ENCODE assay signal across 14 mouse cellular contexts in the genomic region with DNA sequence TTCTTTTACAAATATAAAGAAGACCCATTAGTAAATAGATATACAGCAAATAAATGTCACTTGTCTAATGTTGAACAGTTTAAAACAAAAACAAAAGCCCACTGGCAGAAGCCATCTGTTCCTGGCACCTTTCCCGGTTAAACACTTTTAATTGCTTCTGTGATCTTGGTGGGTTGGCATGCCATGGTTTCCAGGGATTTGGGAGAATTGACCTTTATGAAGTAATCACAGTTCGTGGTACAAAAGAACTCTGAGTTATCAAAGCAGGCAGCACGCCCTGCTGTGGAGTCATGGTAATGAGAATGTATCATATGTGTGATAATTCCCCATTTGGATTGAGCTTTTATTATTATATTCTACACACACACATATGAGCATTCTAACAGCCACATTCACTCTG.
DNase-seq lines count a peak whose midpoint lies in the region; ATAC-seq and TF ChIP-seq lines count a peak whose summit lies in the region.
"Had no signal": no experiment of that assay in that cellular context is flagged by ENCODE, and none has a peak within 500 bp of the region (broad histone marks: within the 10 kb centered on the region; RNA-seq: fewer than 3 reads in every experiment).

No protein-coding gene starts in this region.

- H3K4me2 ChIP-seq in hindbrain, postnatal 0 days (ENCODE audit: low read depth, low read length), result no peak overlapping the region
- H3K4me2 ChIP-seq in hindbrain, embryonic 12.5 days (replicated peaks), result no peak overlapping the region
- no peak overlapping the region for H3K4me2 ChIP-seq in forebrain, embryonic 13.5 days
- no peak overlapping the region for H3K4me2 ChIP-seq in neural tube, embryonic 15.5 days
- H3K4me2 ChIP-seq: embryonic facial prominence, embryonic 13.5 days had no signal

- H3K4me1 ChIP-seq in hindbrain, postnatal 0 days (ENCODE audit: insufficient read depth, low read length), result 0 out of 2 replicates have a peak, but pooled peaks cover 6% of the 10 kb centered on the region
- no peaks in the 10 kb centered on the region for H3K4me1 ChIP-seq in hindbrain, embryonic 12.5 days
- H3K4me1 ChIP-seq in forebrain, embryonic 13.5 days, result peaks cover 7% of the 10 kb centered on the region; the same call in 1 of the 2 replicates
- no peaks in the 10 kb centered on the region for H3K4me1 ChIP-seq in thymus, adult 2 months (replicated peaks; ENCODE audit: control insufficient read depth, insufficient read depth, low read length)
- H3K4me1 ChIP-seq in neural tube, embryonic 15.5 days, result no peaks in the 10 kb centered on the region
- H3K4me1 ChIP-seq: embryonic facial prominence, embryonic 13.5 days had no signal

- no peak overlapping the region for H3K9ac ChIP-seq in hindbrain, postnatal 0 days (replicated peaks; ENCODE audit: low read length)
- H3K9ac ChIP-seq in hindbrain, embryonic 12.5 days, result no peak overlapping the region
- no peak overlapping the region for H3K9ac ChIP-seq in forebrain, embryonic 13.5 days
- no peak overlapping the region for H3K9ac ChIP-seq in neural tube, embryonic 15.5 days (replicated peaks)
- H3K9ac ChIP-seq: embryonic facial prominence, embryonic 13.5 days had no signal

- H3K27me3 ChIP-seq in hindbrain, postnatal 0 days (ENCODE audit: insufficient read depth, low read length), result no peaks in the 10 kb centered on the region
- no peaks in the 10 kb centered on the region for H3K27me3 ChIP-seq in hindbrain, embryonic 12.5 days
- H3K27me3 ChIP-seq in forebrain, embryonic 13.5 days, result 0 out of 2 replicates have a peak, but pooled peaks cover 2% of the 10 kb centered on the region
- H3K27me3 ChIP-seq in thymus, adult 2 months (ENCODE audit: control insufficient read depth, insufficient read depth, low read length), result no peaks in the 10 kb centered on the region
- no peaks in the 10 kb centered on the region for H3K27me3 ChIP-seq in neural tube, embryonic 15.5 days (replicated peaks)
- H3K27me3 ChIP-seq: embryonic facial prominence, embryonic 13.5 days had no signal

- 25% methylated on average over 3 of the region's 3 CpGs for WGBS in hindbrain, postnatal 0 days
- WGBS in hindbrain, embryonic 12.5 days, result 74% methylated on average over 3 of the region's 3 CpGs
- 26% methylated on average over 3 of the region's 3 CpGs for WGBS in forebrain, embryonic 13.5 days
- WGBS in thymus, adult 2 months, result 87% methylated on average over 3 of the region's 3 CpGs
- 30% methylated on average over 3 of the region's 3 CpGs for WGBS in neural tube, embryonic 15.5 days

- TF ChIP-seq CTCF in hindbrain, postnatal 0 days (IDR thresholded peaks at IDR 0.05; ENCODE audit: low read depth), result no peak
- no peak for TF ChIP-seq CTCF in brain, embryonic 14.5 days (IDR thresholded peaks at IDR 0.05; ENCODE audit: borderline replicate concordance, extremely low read depth, insufficient read depth, insufficient read length)
- TF ChIP-seq CTCF in thymus, adult 2 months (IDR thresholded peaks at IDR 0.05; ENCODE audit: borderline replicate concordance, control insufficient read depth, extremely low read depth, insufficient read depth, low read length, poor library complexity), result no peak

- H3K36me3 ChIP-seq in hindbrain, postnatal 0 days (ENCODE audit: insufficient read depth, low read length), result no peaks in the 10 kb centered on the region
- H3K36me3 ChIP-seq in hindbrain, embryonic 12.5 days, result no peaks in the 10 kb centered on the region
- H3K36me3 ChIP-seq in forebrain, embryonic 13.5 days (ENCODE audit: poor library complexity, severe bottlenecking), result no peaks in the 10 kb centered on the region
- no peaks in the 10 kb centered on the region for H3K36me3 ChIP-seq in thymus, adult 2 months (ENCODE audit: control insufficient read depth, insufficient read depth, low read length)
- H3K36me3 ChIP-seq in neural tube, embryonic 15.5 days, result no peaks in the 10 kb centered on the region
- H3K36me3 ChIP-seq: embryonic facial prominence, embryonic 13.5 days had no signal

- no peak overlapping the region for H3K27ac ChIP-seq in hindbrain, postnatal 0 days
- no peak overlapping the region for H3K27ac ChIP-seq in hindbrain, embryonic 12.5 days
- no peak overlapping the region for H3K27ac ChIP-seq in forebrain, embryonic 13.5 days
- H3K27ac ChIP-seq in thymus, adult 2 months (ENCODE audit: control insufficient read depth, insufficient read depth, low read length), result no peak overlapping the region
- no peak overlapping the region for H3K27ac ChIP-seq in neural tube, embryonic 15.5 days (replicated peaks)
- H3K27ac ChIP-seq: embryonic facial prominence, embryonic 13.5 days had no signal

- TF ChIP-seq POLR2A in brain, embryonic 14.5 days (IDR thresholded peaks at IDR 0.05; ENCODE audit: borderline replicate concordance, extremely low read depth, insufficient read depth, insufficient read length, poor library complexity, severe bottlenecking), result no peak
- no peak for TF ChIP-seq POLR2A in thymus, adult 2 months (IDR thresholded peaks at IDR 0.05; ENCODE audit: control insufficient read depth, extremely low read depth, insufficient read depth, low read length, poor library complexity)

- ATAC-seq in hindbrain, postnatal 0 days, result peak; percentile 35; the same call in 1 of the 2 replicates
- ATAC-seq in hindbrain, embryonic 12.5 days (ENCODE audit: low FRiP score), result no peak
- ATAC-seq in forebrain, embryonic 13.5 days, result peak; percentile 82
- no peak for ATAC-seq in neural tube, embryonic 15.5 days (ENCODE audit: low FRiP score)
- ATAC-seq: intestine, postnatal 0 days had no signal

- no peaks in the 10 kb centered on the region for H3K9me3 ChIP-seq in hindbrain, postnatal 0 days (ENCODE audit: low read length)
- H3K9me3 ChIP-seq in hindbrain, embryonic 12.5 days (replicated peaks), result no peaks in the 10 kb centered on the region
- no peaks in the 10 kb centered on the region for H3K9me3 ChIP-seq in forebrain, embryonic 13.5 days (replicated peaks)
- H3K9me3 ChIP-seq in neural tube, embryonic 15.5 days (replicated peaks), result no peaks in the 10 kb centered on the region
- H3K9me3 ChIP-seq: embryonic facial prominence, embryonic 13.5 days had no signal

- no peak overlapping the region for H3K4me3 ChIP-seq in hindbrain, postnatal 0 days (ENCODE audit: low read length)
- H3K4me3 ChIP-seq in hindbrain, embryonic 12.5 days, result no peak overlapping the region
- no peak overlapping the region for H3K4me3 ChIP-seq in forebrain, embryonic 13.5 days
- H3K4me3 ChIP-seq in thymus, adult 2 months (ENCODE audit: control insufficient read depth, insufficient read depth, low read length), result no peak overlapping the region
- no peak overlapping the region for H3K4me3 ChIP-seq in neural tube, embryonic 15.5 days (replicated peaks)
- H3K4me3 ChIP-seq: embryonic facial prominence, embryonic 13.5 days had no signal

- peak; percentile 69 for DNase-seq in hindbrain, postnatal 0 days (ENCODE audit: low spot score)
- DNase-seq in brain, embryonic 14.5 days (ENCODE audit: low read depth), result peak; percentile 91
- peak; percentile 41 to 86 for DNase-seq in layer of hippocampus, postnatal 14 days (ENCODE audit: low spot score in 2 of 2)
- DNase-seq in thymus, adult 2 months, result no peak
- DNase-seq in adrenal gland, adult 2 months, result no peak
- DNase-seq: heart, adult 11 months; heart, postnatal 14 days; lung, adult 2 months; thymus, adult 18-20 months had no signal

Comparison
In these comparisons a context has a peak if more than half of its experiments do, and no peak if none do; other contexts are left out.
1. ATAC-seq: peak in hindbrain, postnatal 0 days (single experiment) and forebrain, embryonic 13.5 days (single experiment); none in hindbrain, embryonic 12.5 days (single experiment) and neural tube, embryonic 15.5 days (single experiment).
2. DNase-seq: peak in hindbrain, postnatal 0 days (single experiment), brain, embryonic 14.5 days (single experiment) and layer of hippocampus, postnatal 14 days (2 of 2); none in thymus, adult 2 months (single experiment) and adrenal gland, adult 2 months (single experiment).